Mouse (Mus musculus): ENCODE data around the gene B4galt1. TPM values are rescaled to one million over a fixed set of nuclear protein-coding genes. Genes with fewer than 3 reads are reported as not detected.

B4galt1 gene
- polyA plus RNA-seq, 1 experiment = 9.2 TPM

DNA sequence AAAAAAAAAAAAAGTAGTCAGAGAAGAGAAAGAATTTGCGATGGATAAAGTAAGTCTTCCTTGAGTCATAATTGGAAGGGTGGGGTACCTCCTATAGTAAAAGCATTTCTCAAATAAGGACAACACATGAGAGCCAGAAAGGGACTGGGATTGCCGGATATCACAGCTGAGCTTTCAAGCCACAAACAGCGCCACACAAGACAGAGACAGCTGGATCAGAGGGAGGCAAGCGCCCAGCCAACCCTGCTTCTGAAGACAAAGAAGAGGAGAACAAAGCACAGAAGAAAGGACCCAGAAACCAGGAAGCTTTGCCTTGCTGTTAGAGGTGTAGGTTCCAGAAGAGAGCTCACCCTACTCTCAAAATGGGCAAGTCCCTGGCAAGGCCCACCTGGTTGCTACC lies 67.2 kb downstream of the B4galt1 start:
- TF ChIP-seq CTCF (IDR thresholded peaks at IDR 0.05; ENCODE audit: borderline replicate concordance, extremely low read depth, insufficient read depth, insufficient read length) (no peak), POLR2A (IDR thresholded peaks at IDR 0.05; ENCODE audit: borderline replicate concordance, extremely low read depth, insufficient read depth, insufficient read length, poor library complexity, severe bottlenecking) (no peak)

DNA sequence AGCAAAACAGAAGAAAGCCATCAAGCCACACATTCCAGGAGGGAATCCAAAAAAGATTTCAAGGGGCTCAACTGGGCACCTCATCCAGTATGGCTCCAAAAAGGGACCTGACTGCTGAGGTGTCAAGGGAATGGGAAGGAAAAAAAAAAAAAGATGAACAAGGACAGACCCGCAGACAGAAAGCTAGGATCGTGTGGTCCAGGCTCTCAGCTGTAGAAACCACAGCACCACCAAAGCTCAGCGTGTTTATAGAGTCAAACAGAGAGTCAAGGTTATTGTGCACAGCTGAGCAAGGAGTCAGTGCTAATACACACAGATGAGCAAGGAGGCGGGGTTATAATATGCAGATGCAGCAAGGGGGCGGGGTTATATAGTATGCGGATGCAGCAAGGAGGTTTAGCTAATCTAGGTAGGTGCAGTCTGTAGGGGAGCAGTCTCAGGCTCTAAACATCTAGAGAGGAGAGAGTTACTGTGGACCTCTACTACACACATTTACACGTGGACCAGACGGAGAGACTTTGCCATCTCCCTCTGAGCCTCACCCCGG lies 68.1 kb downstream of the B4galt1 start:
- no peak for DNase-seq (ENCODE audit: low read depth)
- TF ChIP-seq CTCF (IDR thresholded peaks at IDR 0.05; ENCODE audit: borderline replicate concordance, extremely low read depth, insufficient read depth, insufficient read length) (no peak), POLR2A (IDR thresholded peaks at IDR 0.05; ENCODE audit: borderline replicate concordance, extremely low read depth, insufficient read depth, insufficient read length, poor library complexity, severe bottlenecking) (no peak)

More for the DNA sequence above, 67.2 kb downstream of the B4galt1 start:
- DNase-seq (ENCODE audit: low read depth) = no peak

DNA sequence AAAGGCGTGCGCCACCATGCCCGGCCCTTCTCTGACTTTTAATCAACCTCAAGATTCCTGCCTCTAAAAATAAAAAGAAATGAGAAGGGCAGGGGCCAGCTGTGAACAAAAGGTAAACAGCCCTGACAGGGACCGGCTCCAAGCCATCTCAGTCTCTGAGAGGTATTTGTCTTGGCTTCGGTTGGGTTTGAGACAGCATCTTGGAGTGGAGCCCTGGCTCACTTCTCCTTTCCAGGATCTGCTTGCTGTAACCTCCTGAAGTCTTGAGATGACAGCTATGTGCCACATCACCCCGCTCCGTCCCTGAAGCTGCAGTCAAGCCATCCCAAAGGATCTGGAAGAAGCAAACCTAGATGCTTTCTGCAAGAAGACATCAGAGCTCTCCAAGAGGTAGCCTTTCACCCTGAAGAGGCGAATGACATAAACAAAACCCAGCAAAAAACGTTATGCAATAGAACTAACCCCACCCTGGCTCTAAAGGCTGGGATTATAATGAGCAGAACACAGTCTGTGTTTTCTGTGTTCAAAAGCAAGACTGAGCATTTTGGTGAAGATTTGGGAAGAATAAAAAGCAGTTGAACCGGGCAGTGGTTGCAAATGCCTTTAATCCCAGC lies 69.1 kb downstream of the B4galt1 start:
- peak; percentile 12 for DNase-seq (ENCODE audit: low read depth)
- TF ChIP-seq CTCF (IDR thresholded peaks at IDR 0.05; ENCODE audit: borderline replicate concordance, extremely low read depth, insufficient read depth, insufficient read length) = no peak

DNA sequence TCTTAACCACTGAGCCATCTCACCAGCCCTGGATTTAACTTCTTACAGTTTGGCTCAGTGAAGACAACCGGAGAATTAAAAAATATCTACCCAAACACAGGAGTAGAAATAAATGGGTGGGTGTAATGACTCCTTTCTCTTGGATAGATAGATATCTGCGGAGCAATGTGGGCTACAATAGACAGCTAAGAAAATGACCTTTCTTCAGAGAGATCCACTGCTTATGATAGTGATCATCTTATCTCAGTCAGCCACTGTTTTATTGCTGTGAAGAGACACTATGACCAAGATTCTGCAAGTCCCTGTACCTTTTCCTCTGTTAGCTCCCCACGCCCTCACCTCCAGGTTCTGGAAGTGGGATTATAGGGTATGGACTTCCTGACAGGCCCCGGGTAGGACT lies 70.8 kb downstream of the B4galt1 start:
- no peak for TF ChIP-seq POLR2A (IDR thresholded peaks at IDR 0.05; ENCODE audit: borderline replicate concordance, extremely low read depth, insufficient read depth, insufficient read length, poor library complexity, severe bottlenecking)
- no peak for TF ChIP-seq CTCF (IDR thresholded peaks at IDR 0.05; ENCODE audit: borderline replicate concordance, extremely low read depth, insufficient read depth, insufficient read length)
- no peak for DNase-seq (ENCODE audit: low read depth)

DNA sequence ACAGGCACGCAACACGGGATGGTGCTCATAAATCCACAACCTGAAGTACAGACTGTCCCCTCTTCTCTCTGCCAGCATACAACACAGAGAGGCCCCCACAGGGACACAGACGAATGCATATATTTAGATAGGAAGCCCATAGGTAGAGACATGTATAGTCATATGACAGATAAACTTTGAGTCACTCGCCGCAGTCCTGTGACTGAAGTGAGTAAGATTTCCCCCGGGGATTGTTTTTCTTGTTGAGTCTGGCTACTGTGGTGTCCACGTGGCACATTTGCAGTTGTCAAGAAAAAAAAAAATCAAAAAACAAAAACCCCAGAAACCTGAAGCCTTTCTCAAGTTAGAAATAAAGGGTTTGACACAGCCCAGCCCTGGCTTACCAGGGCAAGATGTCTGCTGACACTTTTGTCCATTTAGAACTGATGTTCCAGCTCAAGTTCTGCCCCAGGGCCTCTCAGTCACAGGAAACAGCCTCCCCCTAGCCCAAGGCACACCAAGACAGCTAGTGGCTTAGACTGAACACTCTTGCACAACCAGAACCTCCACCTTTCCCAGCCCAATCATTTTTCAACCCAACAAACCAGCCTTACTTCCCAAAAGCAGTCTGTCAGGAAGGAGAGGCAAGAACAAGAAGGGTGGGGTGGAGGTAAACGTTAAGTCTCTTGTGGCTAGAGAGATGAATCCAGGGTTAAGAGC lies 71.9 kb downstream of the B4galt1 start:
- TF ChIP-seq POLR2A (IDR thresholded peaks at IDR 0.05; ENCODE audit: borderline replicate concordance, extremely low read depth, insufficient read depth, insufficient read length, poor library complexity, severe bottlenecking) (no peak), CTCF (IDR thresholded peaks at IDR 0.05; ENCODE audit: borderline replicate concordance, extremely low read depth, insufficient read depth, insufficient read length) (no peak)
- no peak for DNase-seq (ENCODE audit: low read depth)

DNA sequence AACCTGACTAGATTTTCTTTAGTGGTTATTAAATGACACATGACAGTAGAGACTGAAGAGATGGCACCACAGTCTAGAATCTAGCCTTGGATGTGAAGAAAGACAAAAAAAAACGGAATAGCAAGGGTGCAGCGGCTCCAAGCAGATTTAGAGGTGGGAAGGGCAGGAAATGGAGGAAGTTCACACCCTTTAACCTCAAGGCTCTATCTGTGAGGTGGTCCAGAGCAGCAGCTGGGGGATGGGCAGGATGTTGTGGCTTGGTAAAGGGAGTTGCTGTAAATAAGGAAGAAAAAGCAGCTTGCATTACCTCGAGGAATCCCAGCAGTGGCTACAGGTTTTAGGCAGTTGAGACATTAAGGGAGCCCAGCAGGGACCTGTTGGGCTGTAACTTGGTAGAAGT lies 72.7 kb downstream of the B4galt1 start:
- TF ChIP-seq POLR2A (IDR thresholded peaks at IDR 0.05; ENCODE audit: borderline replicate concordance, extremely low read depth, insufficient read depth, insufficient read length, poor library complexity, severe bottlenecking) (no peak), CTCF (IDR thresholded peaks at IDR 0.05; ENCODE audit: borderline replicate concordance, extremely low read depth, insufficient read depth, insufficient read length) (no peak)
- no peak for DNase-seq (ENCODE audit: low read depth)

DNA sequence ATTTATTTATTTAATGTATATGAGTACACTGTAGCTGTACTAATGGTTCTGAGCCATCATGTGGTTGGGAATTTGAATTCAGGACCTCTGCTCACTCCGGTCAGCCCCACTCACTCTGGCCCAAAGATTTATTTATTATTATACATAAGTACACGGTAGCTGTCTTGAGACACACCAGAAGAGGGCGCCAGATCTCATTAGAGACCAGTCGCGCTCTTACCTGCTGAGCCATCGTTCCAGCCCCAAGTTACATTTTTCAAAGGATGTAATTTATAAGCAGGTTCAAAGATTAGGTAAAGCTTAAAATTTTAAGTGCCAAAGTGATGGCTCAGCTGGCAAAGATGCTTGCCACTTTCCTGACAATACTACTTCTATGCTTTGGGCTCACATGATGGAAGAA lies 75.1 kb downstream of the B4galt1 start:
- peak; percentile 16 for DNase-seq (ENCODE audit: low read depth)
- no peak for TF ChIP-seq POLR2A (IDR thresholded peaks at IDR 0.05; ENCODE audit: borderline replicate concordance, extremely low read depth, insufficient read depth, insufficient read length, poor library complexity, severe bottlenecking)
- TF ChIP-seq CTCF (IDR thresholded peaks at IDR 0.05; ENCODE audit: borderline replicate concordance, extremely low read depth, insufficient read depth, insufficient read length) = peak; percentile 5; the same call in 1 of the 2 replicates

DNA sequence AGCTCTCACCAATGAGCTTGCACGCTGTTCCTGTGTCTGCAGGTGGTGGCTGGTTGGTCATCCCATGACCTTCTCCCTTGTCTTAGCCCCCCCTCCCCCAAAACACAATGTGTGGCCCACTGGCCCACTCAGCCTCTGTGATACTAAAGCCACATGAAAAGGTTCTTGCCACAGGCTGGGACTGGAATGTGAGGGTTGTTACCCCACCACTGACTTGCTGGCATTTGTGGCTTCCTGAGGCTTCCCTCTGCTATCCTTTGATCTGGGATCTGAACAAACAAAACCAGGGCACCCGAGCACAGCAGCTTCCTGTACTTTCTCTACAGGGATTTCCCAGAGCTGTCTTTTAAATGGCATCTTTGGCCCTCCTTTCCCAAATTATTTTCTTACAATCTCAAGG lies 76.7 kb downstream of the B4galt1 start:
- TF ChIP-seq POLR2A (IDR thresholded peaks at IDR 0.05; ENCODE audit: borderline replicate concordance, extremely low read depth, insufficient read depth, insufficient read length, poor library complexity, severe bottlenecking) (no peak), CTCF (IDR thresholded peaks at IDR 0.05; ENCODE audit: borderline replicate concordance, extremely low read depth, insufficient read depth, insufficient read length) (no peak)
- no peak for DNase-seq (ENCODE audit: low read depth)

DNA sequence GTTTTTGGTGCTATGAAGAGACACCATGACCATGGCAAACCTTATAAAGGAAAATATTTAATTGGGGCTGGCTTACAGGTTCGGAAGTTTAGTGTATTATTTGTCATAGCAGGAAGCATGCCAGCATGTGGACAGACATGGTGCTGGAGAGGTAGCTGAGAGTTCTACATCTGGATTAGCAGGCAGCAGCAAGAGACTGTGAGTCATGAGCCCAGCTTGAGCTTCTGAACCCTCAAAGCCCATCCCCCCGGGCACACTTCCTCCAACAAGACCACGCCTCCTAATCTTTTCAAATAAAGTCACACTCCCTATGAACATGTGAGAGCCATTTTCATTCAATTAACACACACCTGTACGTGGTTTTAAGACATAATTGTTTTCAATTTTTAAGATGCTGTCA lies 77.4 kb downstream of the B4galt1 start:
- no peak for DNase-seq (ENCODE audit: low read depth)
- no peak for TF ChIP-seq POLR2A (IDR thresholded peaks at IDR 0.05; ENCODE audit: borderline replicate concordance, extremely low read depth, insufficient read depth, insufficient read length, poor library complexity, severe bottlenecking)
- no peak for TF ChIP-seq CTCF (IDR thresholded peaks at IDR 0.05; ENCODE audit: borderline replicate concordance, extremely low read depth, insufficient read depth, insufficient read length)

DNA sequence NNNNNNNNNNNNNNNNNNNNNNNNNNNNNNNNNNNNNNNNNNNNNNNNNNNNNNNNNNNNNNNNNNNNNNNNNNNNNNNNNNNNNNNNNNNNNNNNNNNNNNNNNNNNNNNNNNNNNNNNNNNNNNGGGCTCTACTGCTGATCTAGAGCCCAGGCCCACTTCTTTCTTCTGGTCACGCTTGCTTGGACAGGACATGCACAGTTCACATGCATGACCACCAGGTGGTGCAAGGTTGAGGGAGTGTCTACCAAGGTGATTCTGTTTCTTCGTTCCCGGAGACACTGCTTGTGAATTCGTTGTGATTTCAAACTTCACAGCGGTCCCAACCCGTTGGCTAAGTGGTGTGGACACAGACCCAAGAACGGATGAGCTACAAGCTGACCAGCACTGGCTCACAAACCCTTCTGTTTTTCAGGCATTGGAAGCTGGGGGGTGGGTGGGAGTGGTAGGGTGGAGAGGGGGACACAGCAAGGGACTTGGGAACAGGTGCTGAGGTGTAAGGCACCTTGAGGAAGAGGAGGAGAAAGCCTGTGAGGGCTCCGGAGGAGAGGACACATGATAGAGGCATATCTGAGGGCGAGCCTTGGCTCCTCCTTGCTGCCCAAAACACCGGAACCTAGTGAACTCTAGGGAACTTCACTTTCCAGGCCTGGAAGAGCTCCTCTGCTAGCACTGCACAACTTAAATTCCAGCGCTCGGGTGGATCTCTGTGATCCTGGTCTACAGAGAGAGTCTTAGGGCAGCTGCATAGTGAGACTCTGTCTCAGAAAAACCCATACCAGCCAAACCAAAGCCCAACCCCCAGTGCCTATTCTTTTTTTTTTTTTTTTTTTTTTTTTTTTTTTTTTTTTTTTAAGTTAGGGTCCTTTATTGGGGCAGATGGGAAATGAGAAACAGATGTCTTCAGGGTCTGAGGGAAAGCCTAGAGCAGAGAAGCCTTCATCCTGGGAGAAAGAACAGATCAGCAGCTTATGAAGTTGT lies 79.2 kb downstream of the B4galt1 start:
- peak; percentile 80 for DNase-seq (ENCODE audit: low read depth)
- TF ChIP-seq POLR2A (IDR thresholded peaks at IDR 0.05; ENCODE audit: borderline replicate concordance, extremely low read depth, insufficient read depth, insufficient read length, poor library complexity, severe bottlenecking) = no peak
- peak; percentile 87 for TF ChIP-seq CTCF (IDR thresholded peaks at IDR 0.05; ENCODE audit: borderline replicate concordance, extremely low read depth, insufficient read depth, insufficient read length)

DNA sequence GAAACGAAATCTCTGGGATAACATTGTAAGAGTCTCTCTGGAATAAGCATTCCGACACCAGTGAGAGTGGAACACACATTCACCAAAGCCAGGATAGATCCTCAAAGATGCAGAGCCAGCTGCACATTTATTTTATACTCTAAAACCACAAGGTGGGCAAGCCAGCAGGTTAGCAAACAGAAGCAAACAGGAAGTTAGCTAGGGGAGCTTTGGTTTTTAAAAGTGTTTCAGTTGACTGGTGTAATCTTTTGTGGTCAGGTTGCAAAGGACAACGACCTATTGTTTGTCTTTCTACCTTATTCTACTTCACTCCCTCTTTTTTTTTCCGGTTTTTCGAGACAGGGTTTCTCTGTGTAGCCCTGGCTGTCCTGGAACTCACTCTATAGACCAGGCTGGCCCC lies 93.9 kb downstream of the B4galt1 start:
- no peak for DNase-seq (ENCODE audit: low read depth)
- no peak for TF ChIP-seq CTCF (IDR thresholded peaks at IDR 0.05; ENCODE audit: borderline replicate concordance, extremely low read depth, insufficient read depth, insufficient read length)
- TF ChIP-seq POLR2A (IDR thresholded peaks at IDR 0.05; ENCODE audit: borderline replicate concordance, extremely low read depth, insufficient read depth, insufficient read length, poor library complexity, severe bottlenecking) = no peak
